Mouse (Mus musculus): ENCODE data around the gene Tsr3.

Gene Tsr3

GRCm38 (mm10) chr17:25244239-25244638 lies 4.3 kb downstream of the Tsr3 start:
- no peak for DNase-seq

DNA sequence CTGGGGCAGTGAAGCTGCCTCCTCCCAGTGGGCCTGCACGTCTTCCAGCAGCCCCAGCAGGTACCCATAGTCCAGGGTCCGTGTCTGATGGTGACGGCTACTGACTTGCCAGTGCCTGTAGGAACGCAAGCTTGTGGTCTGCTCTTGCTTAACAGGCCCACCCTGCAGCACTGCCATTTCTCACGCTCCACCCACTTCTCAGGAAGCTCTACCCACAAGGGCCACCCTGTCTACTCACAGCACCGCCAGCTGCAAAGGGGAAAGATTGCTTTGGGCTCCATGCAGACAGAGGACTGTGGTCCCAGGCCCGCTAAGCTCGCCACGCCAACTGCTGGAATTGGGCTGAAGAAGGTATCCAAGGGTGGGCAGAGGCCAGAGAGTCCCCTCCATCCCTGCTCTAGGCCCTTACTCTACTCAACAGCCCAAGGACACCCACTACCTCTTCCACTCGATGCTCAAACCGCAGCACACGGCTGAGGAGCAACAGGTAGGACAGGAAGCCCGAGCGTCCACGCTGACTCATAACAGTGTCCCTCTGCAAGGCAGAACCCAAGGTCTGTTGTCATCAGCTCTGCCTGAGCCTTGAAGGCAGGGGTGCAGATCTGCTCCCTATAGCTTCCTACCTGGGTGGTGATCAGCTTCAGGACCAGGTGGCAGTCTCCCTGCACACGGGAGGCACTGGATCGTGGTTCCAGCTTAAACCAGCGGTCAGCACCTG lies 8.2 kb downstream of the Tsr3 start:
- no peak for DNase-seq

DNA sequence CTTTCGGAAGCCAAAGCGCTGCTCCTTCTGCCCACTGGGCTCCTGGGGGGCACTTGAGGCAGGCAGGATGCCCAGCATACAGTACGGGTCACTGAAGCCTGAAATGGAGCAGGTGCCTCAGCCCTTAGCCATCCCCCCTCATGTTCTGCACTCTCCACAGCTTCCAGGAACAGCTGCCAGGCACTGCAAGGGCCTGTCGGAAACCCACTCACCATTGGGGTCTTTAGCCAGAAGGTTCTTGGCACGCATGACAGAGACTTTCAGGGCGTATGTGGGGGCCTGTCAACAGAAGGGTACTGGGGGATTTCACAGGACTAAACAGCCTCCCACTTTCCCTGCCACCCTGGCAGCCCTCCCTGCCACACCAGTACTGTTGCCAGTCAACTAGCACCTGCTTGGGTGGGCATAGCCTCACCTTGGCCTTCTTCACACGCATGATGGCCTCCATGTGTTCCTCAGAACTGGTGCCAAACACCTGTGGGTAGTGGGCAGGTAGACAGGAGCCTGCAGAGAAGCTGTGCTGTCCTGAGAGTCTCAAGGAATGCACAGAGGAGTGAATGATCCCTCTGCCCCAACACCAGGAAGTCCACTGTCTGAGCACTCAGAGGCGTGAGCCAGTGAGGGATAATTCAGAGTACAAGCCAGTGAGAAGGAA lies 10.3 kb downstream of the Tsr3 start:
- DNase-seq: no peak

DNA sequence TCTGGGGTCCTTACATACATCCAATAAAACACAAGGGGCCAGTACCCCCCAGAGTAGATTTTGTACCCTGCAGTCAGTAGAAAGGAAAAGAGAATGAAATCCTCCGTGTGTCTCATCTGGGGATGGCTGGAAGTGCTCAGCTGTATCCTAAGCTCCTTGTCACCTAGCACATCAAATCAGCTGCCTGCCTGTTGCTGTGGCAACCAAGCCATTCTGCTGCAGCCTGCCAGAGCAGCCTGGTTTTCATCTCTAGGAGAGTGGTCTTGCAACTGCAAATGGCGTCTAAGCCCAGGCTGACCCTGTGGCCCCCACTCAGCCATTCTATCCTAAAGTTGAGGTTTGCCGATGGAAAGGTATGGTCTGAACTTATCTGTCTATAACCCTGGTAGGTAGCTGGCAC lies 12.7 kb downstream of the Tsr3 start:
- no peak for DNase-seq

GRCm38 (mm10) chr17:25253760-25254159 lies 13.8 kb downstream of the Tsr3 start:
- DNase-seq: no peak

- no peak for DNase-seq
Measured at GRCm38 (mm10) chr17:25255110-25255509, 15.1 kb downstream of the Tsr3 start.

GRCm38 (mm10) chr17:25256140-25256754 lies 16.3 kb downstream of the Tsr3 start, which contains the start of gene Baiap3:
Gene Baiap3 (minus strand): TSS chr17:25256364.
- DNase-seq: peak; percentile 53

DNA sequence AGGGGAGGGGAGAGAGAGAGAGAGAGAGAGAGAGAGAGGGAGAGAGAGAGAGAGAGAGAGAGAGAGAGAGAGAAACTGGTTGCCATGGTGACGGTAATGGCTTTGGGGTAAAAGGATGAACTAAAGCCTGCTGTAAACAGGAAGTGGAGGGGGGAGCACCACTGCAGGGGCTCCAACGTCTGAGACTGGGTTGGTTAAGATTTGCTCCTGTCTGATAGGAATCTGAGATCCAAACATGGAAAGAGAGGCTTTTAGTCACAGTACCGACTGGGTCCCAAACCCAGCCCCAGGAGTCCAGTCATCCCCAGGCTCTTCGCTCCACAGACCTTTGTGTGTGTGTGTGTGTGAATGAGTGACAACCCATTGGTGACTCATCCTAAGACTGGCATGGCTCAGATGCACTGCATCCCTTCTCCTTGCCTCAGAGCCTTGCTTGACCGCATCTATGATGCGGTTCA lies 17.9 kb downstream of the Tsr3 start:
- DNase-seq: peak; percentile 53

DNA sequence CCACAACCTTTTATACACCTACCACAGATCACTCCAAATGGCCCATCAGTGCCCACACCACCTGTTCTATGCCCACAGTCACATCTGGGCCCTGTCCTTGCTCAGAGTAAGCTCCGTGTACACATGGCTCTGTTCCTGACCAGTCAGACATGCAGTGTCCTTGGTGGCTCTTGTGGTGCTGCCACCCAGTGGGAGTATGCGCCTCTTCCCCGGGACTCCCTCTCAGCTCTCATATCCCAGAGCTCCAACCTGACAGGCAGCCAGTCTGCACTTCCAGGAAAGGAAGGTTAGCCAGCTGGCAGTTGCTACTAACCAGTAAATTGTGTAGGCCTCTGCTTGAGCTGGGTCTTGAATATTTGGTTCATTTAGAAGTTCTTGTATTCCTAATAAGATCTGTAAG lies 24.5 kb downstream of the Tsr3 start:
- peak; percentile 42 for DNase-seq

DNA sequence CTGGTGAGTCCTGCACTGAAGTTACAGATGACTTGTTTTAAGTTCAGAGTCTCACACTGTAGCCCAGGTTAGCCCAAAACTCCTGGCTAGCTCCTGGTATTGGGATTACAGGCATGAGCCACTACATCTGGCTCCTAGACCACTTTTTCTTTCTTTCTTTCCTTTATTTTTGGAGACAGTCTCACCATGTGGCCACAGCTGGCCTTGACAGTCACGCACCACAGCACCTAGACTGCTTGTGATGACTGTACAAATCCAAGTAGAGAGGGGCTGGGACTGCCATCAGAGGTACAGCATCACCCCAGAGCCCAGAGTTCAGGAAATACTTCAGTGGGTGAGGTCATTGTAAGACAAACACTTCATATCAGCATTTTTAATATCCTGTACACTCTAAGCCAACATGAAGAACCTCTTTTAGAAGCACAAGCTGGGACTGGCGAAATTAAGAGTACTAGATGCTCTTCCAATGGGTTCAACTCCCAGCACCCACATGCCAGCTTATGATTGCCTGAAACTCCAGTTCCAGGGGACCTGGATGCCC lies 30.9 kb downstream of the Tsr3 start:
- DNase-seq: no peak

GRCm38 (mm10) chr17:25272326-25272725 lies 32.4 kb downstream of the Tsr3 start:
- peak; percentile 44 for DNase-seq

- DNase-seq: peak; percentile 91
Measured at GRCm38 (mm10) chr17:25272951-25273705, 33.2 kb downstream of the Tsr3 start.

GRCm38 (mm10) chr17:25273706-25274501 lies 33.9 kb downstream of the Tsr3 start:
- peak; percentile 97 for DNase-seq

- DNase-seq: no peak
Measured at GRCm38 (mm10) chr17:25274571-25275346, 34.8 kb downstream of the Tsr3 start, which contains the start of gene Ube2i. Gene Ube2i (minus strand): TSS chr17:25274622.

- no peak for DNase-seq
Measured at GRCm38 (mm10) chr17:25275833-25276232, 35.9 kb downstream of the Tsr3 start.

GRCm38 (mm10) chr17:25282133-25282532 lies 42.2 kb downstream of the Tsr3 start:
- DNase-seq: peak; percentile 77

GRCm38 (mm10) chr17:25285033-25285432 lies 45.1 kb downstream of the Tsr3 start:
- DNase-seq: peak; percentile 83

DNA sequence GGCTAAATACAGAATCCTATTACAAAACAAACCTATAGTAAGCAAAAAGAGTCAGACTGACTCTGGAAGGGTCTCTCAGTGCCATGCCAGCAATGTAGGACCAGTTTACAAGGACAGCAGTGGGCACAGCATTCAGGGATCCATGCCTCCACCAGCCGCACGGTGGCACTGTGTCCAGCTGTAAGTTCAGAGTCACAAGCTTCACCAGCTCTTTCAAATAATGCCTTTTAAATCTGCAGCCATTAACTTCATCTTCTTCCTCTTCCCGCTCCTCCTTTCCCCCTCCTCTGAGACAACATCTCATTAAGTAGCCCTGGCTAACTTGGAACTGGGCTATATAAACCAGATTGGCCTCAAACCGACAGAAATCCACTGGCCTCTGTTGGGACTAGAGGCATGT lies 48.9 kb downstream of the Tsr3 start:
- peak; percentile 64 for DNase-seq

- no peak for DNase-seq
Measured at GRCm38 (mm10) chr17:25290411-25290810, 50.4 kb downstream of the Tsr3 start.

Data from lung, postnatal 10 days (tissue).